Mouse (Mus musculus) limb, embryonic 11.5 days (tissue): ENCODE results near the gene Muc2. TPM values are rescaled to one million over a fixed set of nuclear protein-coding genes. Genes with fewer than 3 reads are reported as not detected.
A peak's percentile ranks its signal among the peaks of the same experiment; 100 is the strongest.

Source experiments
- ATAC-seq: fragments of 200-750 bp; cut with Nextera tagmentation; 2 replicates; pipeline ENCODE4 v1.8.0; 2017; ENCODE audit warnings: low read depth; ENCODE audit not compliant: insufficient number of reproducible peaks, low FRiP score, low TSS enrichment
- DNase-seq: peaks from one replicate; pipeline ENCODE4 v3.0.0-alpha.2; 2015; ENCODE audit warnings: low spot score
- H3K27ac ChIP-seq: fragments of 300-500 bp; sonication (generic); replicated peaks from 2 replicates; pipeline ENCODE4 v1.5.1; 2014; ENCODE audit warnings: low read depth, mild to moderate bottlenecking, low read length
- H3K27me3 ChIP-seq: fragments of 300-500 bp; sonication (generic); 2 replicates; pipeline ENCODE4 v1.6.1; 2014; ENCODE audit warnings: mild to moderate bottlenecking, low read length, mixed read lengths; ENCODE audit not compliant: control insufficient read depth, insufficient read depth
- H3K36me3 ChIP-seq: fragments of 300-500 bp; sonication (generic); 2 replicates; pipeline ENCODE4 v1.6.1; 2014; ENCODE audit warnings: mild to moderate bottlenecking, low read length, moderate library complexity, mixed read lengths; ENCODE audit not compliant: control insufficient read depth, insufficient read depth
- H3K4me1 ChIP-seq: fragments of 300-500 bp; sonication (generic); 2 replicates; pipeline ENCODE4 v1.6.1; 2014; ENCODE audit warnings: low read length, mixed read lengths; ENCODE audit not compliant: control insufficient read depth, insufficient read depth
- H3K4me2 ChIP-seq: fragments of 300-500 bp; sonication (generic); 2 replicates; pipeline ENCODE4 v1.6.1; 2014; ENCODE audit warnings: low read depth, mild to moderate bottlenecking, moderate library complexity; ENCODE audit not compliant: severe bottlenecking
- H3K4me3 ChIP-seq: fragments of 300-500 bp; sonication (generic); 2 replicates; pipeline ENCODE4 v1.5.1; 2014; ENCODE audit warnings: low read depth, low read length
- H3K9ac ChIP-seq: fragments of 300-500 bp; sonication (generic); 2 replicates; pipeline ENCODE4 v1.6.1; 2014; ENCODE audit warnings: mild to moderate bottlenecking, low read length
- H3K9me3 ChIP-seq: fragments of 300-500 bp; sonication (generic); 2 replicates; pipeline ENCODE4 v1.6.1; 2016; ENCODE audit warnings: low read length; ENCODE audit not compliant: control insufficient read depth
- WGBS: fragments of 180-500 bp; shearing (Covaris S2); extraction: QIAGEN DNeasy Blood & Tissue Kit; methylation state at CpG from one replicate; pipeline ENCODE4 v1.1.7; 2014; 5-methylcytosine and 5-hydroxymethylcytosine counted together
- polyA plus RNA-seq: library from polyadenylated mRNA; unstranded; fragments of >200 nt; fragmentation: Nextera tagmentation; extraction: Ambion mirVana; gene quantifications from 2 replicates; pipeline ENCODE4 v1.2.1, GENCODE M21; 2014

Muc2 gene
- polyA plus RNA-seq, 1 experiment from 2014 or later = 0.56 TPM

- Histone ChIP-seq H3K4me2 (no peak overlapping the region), H3K9me3 (no peaks in the 10 kb centered on the region), H3K9ac (no peak overlapping the region), H3K27ac (no peak overlapping the region), H3K4me1 (no peaks in the 10 kb centered on the region), H3K4me3 (no peak overlapping the region), H3K36me3 (no peaks in the 10 kb centered on the region), H3K27me3 (no peaks in the 10 kb centered on the region)
- WGBS = 83% methylated on average over 13 of the region's 13 CpGs
- ATAC-seq (no peak), DNase-seq (no peak)
These were observed 6.4 kb downstream of the Muc2 start for GRCm38 (mm10) chr7:141696538-141696937.

DNA sequence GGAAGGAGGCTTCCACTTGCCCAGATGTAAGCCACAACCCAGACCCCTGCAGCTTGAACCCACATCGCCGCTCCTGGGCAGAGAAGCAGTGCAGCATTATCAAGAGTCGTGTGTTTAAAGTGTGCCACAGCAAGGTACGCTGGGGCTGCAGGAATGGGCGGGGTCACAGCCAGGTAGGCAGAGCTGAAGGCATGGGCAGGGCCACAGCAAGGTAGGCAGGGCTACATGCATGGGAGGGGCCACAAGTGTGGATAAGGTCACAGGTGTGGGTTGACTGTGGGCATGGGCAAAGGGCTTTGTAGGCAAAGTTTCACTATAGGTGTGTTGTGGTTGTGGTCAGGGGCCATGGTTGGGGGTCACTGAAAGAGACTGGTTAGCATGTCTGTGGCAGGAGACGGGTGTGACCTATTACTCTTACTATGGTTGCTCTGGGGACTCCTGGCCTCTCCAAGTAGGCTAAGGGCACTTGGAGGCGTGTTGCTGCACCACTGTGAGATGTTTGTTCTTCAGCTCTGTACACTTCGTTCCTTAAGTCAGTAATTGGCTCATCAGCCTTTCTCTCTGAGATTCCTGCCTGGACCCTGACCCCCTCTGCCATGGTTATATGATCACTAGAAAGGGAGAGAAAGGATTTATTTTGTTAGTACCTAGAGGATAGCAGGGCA lies 9.5 kb downstream of the Muc2 start:
- DNase-seq (no peak), ATAC-seq (no peak)
- Histone ChIP-seq H3K4me1 (no peaks in the 10 kb centered on the region), H3K9ac (no peak overlapping the region), H3K27ac (no peak overlapping the region), H3K27me3 (no peaks in the 10 kb centered on the region), H3K4me2 (no peak overlapping the region), H3K4me3 (no peak overlapping the region), H3K36me3 (no peaks in the 10 kb centered on the region), H3K9me3 (no peaks in the 10 kb centered on the region)
- WGBS = 83% methylated on average over 8 of the region's 8 CpGs

- H3K9me3 ChIP-seq = no peaks in the 10 kb centered on the region
- H3K4me2 ChIP-seq = no peak overlapping the region
- DNase-seq = no peak
- no peaks in the 10 kb centered on the region for H3K27me3 ChIP-seq
- H3K4me1 ChIP-seq = no peaks in the 10 kb centered on the region
- no peak overlapping the region for H3K27ac ChIP-seq
- 84% methylated on average over 7 of the region's 7 CpGs for WGBS
- no peaks in the 10 kb centered on the region for H3K36me3 ChIP-seq
- H3K9ac ChIP-seq = no peak overlapping the region
- no peak overlapping the region for H3K4me3 ChIP-seq
- ATAC-seq = no peak
These were observed 57.4 kb downstream of the Muc2 start for GRCm38 (mm10) chr7:141747451-141748100.

- no peaks in the 10 kb centered on the region for H3K27me3 ChIP-seq
- ATAC-seq = no peak
- 80% methylated on average over 6 of the region's 6 CpGs for WGBS
These were observed 62.4 kb downstream of the Muc2 start for GRCm38 (mm10) chr7:141752513-141752912.

GRCm38 (mm10) chr7:141755831-141756230 lies 65.7 kb downstream of the Muc2 start:
- Histone ChIP-seq H3K27me3 (no peaks in the 10 kb centered on the region), H3K9me3 (no peaks in the 10 kb centered on the region), H3K9ac (no peak overlapping the region), H3K4me2 (no peak overlapping the region), H3K27ac (no peak overlapping the region), H3K36me3 (no peaks in the 10 kb centered on the region), H3K4me3 (no peak overlapping the region), H3K4me1 (no peaks in the 10 kb centered on the region)
- 53% methylated on average over 4 of the region's 4 CpGs for WGBS
- ATAC-seq (no peak), DNase-seq (peak; percentile 81)

More at GRCm38 (mm10) chr7:141752513-141752912, 62.4 kb downstream of the Muc2 start:
- H3K4me3 ChIP-seq = no peak overlapping the region
- H3K9me3 ChIP-seq = no peaks in the 10 kb centered on the region
- no peak overlapping the region for H3K27ac ChIP-seq
- H3K36me3 ChIP-seq = no peaks in the 10 kb centered on the region
- H3K4me1 ChIP-seq = no peaks in the 10 kb centered on the region
- no peak overlapping the region for H3K9ac ChIP-seq
- no peak overlapping the region for H3K4me2 ChIP-seq
- DNase-seq = no peak

DNA sequence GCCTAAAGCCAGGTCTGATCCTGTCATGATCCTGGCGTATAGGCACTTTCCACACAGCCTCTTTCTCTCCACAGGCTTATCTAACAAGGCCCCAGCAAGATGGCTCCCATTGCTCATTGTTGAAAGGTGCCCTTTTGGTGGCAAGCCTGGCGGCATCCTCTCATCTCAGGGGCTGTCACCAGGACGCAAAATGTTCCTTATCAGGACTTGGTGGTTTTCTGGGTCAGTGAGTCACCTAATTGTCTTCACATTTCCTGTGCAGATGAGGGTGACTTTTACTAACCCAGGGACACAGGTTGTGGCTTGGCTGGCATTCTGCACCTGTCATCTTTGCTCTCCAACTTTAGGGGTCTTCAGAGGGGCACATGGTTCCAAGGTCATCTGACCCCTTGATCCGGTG lies 68.2 kb downstream of the Muc2 start:
- Histone ChIP-seq H3K27me3 (no peaks in the 10 kb centered on the region), H3K36me3 (no peaks in the 10 kb centered on the region), H3K4me3 (no peak overlapping the region), H3K4me2 (no peak overlapping the region), H3K4me1 (no peaks in the 10 kb centered on the region), H3K9me3 (no peaks in the 10 kb centered on the region), H3K27ac (no peak overlapping the region), H3K9ac (no peak overlapping the region)
- ATAC-seq (no peak), DNase-seq (no peak)
- 73% methylated on average over 4 of the region's 4 CpGs for WGBS

DNA sequence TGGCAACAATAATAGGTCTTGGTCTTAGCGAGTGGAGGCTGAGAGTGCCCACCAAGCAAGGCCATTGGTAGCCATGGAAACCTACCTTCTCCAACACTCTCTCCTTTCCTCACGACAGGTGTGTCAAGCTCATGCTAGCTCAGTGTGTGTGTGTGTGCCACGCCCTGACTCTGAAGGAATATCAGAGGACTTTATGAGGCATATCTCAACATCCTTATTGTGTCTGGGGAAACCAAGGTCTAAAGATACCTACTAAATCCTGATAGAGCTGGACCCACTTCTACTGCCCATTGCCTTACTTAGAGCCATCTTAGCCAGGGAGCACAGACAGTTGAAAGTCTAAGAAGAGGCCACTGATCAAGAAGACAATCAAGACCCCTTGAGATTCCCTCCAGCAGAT lies 80.4 kb downstream of the Muc2 start:
- H3K27me3 ChIP-seq = no peaks in the 10 kb centered on the region
- no peak for ATAC-seq
- H3K9ac ChIP-seq = no peak overlapping the region
- no peaks in the 10 kb centered on the region for H3K9me3 ChIP-seq
- H3K27ac ChIP-seq = no peak overlapping the region
- no peak overlapping the region for H3K4me3 ChIP-seq
- DNase-seq = no peak
- no peaks in the 10 kb centered on the region for H3K36me3 ChIP-seq
- H3K4me1 ChIP-seq = no peaks in the 10 kb centered on the region
- WGBS = 84% methylated on average over 3 of the region's 3 CpGs
- H3K4me2 ChIP-seq = no peak overlapping the region

DNA sequence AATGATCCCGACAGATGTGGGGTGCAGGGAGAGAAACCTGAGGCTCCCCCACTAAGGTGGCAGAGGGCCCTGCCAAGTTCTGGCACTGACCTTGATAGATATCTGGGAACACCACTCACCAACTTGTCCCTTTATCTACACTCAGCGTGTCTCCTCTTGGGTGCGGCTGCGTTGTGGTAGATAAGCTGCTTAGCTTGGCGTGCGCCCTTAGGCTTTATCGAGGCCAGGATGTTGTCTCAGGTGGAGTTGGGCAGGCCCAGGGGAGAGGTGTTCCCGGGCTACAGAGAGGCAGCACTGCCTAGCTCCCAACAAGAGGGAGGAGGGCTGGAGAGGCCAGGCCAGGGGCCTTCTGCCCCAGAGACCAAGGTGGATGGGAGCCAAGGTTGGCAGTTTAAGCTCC lies 80.8 kb downstream of the Muc2 start:
- ATAC-seq = no peak

More for the DNA sequence above, 80.8 kb downstream of the Muc2 start:
- no peak for DNase-seq
- Histone ChIP-seq H3K4me1 (no peaks in the 10 kb centered on the region), H3K27me3 (no peaks in the 10 kb centered on the region), H3K4me2 (no peak overlapping the region), H3K4me3 (no peak overlapping the region), H3K36me3 (no peaks in the 10 kb centered on the region), H3K27ac (no peak overlapping the region), H3K9me3 (no peaks in the 10 kb centered on the region), H3K9ac (no peak overlapping the region)
- WGBS = 85% methylated on average over 8 of the region's 8 CpGs
